Mouse (Mus musculus): Measurements from ENCODE around the gene Agl.

DNA sequence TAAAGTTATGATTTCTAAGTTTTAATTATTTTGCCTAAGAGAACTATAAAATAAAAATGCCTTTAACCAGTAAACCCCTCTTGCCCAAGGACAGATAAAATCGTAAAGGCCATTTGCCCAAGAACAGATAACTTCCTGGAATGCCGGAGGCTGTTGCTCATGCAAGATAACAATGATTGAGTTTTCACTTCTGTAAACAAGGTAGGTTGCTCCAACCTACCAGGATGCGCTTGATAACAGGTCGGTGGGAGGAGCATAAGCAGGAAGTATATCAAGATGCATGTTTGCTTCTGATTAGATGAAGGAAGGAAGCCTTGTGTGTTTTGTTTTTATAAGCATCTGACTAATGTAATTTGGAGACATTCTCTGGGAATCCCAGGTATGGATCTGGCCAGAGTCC, 38.1 kb upstream of the Agl start:
- TF ChIP-seq CTCF (IDR thresholded peaks at IDR 0.05; ENCODE audit: control insufficient read depth, insufficient read depth, insufficient read length) (no peak), CEBPB (IDR thresholded peaks at IDR 0.05; ENCODE audit: low read depth) (no peak), MAX (IDR thresholded peaks at IDR 0.05) (no peak), FOSL1 (IDR thresholded peaks at IDR 0.05; ENCODE audit: insufficient read depth, low read length, poor library complexity, severe bottlenecking) (no peak), MYOD1 (IDR thresholded peaks at IDR 0.05; ENCODE audit: control insufficient read depth, insufficient read length, low read depth) (no peak), MYOG (IDR thresholded peaks at IDR 0.05; ENCODE audit: control insufficient read depth, extremely low read depth, insufficient read length) (no peak)
